Mouse (Mus musculus): ENCODE results near the gene Lce1a2. TPM values are rescaled to one million over a fixed set of nuclear protein-coding genes. Genes with fewer than 3 reads are reported as not detected.

Gene Lce1a2
- polyA plus RNA-seq, 1 experiment from 2014 or later = not detected

DNA sequence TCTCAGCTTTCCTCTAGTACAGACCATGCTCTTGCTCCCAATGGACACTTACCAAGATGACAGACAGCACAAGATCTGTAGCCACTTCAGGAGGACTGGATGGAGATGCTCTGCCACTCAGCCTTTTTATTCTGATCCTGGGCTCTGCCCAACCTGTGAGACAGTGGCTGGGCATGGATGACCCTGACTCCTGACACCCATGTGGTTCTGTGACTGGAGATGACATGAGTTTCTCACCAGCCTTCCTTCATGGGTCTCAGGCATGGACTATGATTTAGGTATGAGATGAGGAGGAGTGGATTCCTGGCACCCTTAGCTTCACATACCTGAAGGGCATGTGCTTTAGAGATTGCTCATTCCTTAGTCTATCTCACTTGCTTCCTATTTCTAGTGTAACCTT, 13.3 kb downstream of the Lce1a2 start, which contains the start of gene Lce1b:
Lce1b (minus strand) TSS at position 101 of the 400 bp plus-strand sequence.
- Histone ChIP-seq H3K4me1 (ENCODE audit: control insufficient read depth, insufficient read depth, low read length) (no peaks in the 10 kb centered on the region), H3K27ac (replicated peaks; ENCODE audit: low read depth, low read length) (no peak within 1 kb of the TSS), H3K9ac (replicated peaks; ENCODE audit: low read length) (no peak within 1 kb of the TSS), H3K9me3 (replicated peaks; ENCODE audit: control insufficient read depth, low read length) (no peaks in the 10 kb centered on the region), H3K4me2 (ENCODE audit: low read depth, low read length) (no peak within 1 kb of the TSS), H3K36me3 (replicated peaks; ENCODE audit: control insufficient read depth, insufficient read depth, low read depth, low read length) (no peaks in the 10 kb centered on the region), H3K4me3 (ENCODE audit: low read depth, low read length) (no peak within 1 kb of the TSS), H3K27me3 (ENCODE audit: control insufficient read depth, insufficient read depth, low read length) (no peaks in the 10 kb centered on the region)
- no peak for ATAC-seq (replicated peaks; ENCODE audit: insufficient number of reproducible peaks, low FRiP score, low TSS enrichment, low read depth)
- no peak for DNase-seq (ENCODE audit: low spot score)

DNA sequence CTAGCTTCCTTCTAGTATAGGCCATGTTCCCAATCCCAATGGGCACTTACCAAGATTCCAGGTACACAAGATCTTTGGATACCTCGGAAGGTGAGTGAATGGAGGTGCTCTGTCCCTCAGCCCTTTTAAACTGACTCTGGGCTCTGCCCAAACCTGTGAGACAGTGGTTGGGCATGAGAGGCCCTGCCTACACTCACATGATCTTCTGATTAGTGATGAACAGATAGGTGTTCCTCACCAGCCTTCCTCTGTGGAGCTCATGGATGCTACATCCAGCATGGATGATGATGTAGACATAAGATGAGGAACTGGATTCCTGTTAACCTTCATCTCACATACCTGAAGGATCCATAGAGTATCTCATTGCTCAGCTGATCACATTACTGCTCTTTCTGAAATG, 21.9 kb downstream of the Lce1a2 start, which contains the start of gene Lce1a1:
Lce1a1 (minus strand) TSS at position 101 of the 400 bp plus-strand sequence.
- Histone ChIP-seq H3K4me3 (ENCODE audit: low read depth, low read length) (no peak within 1 kb of the TSS), H3K4me1 (ENCODE audit: control insufficient read depth, insufficient read depth, low read length) (no peaks in the 10 kb centered on the region), H3K27ac (replicated peaks; ENCODE audit: low read depth, low read length) (no peak within 1 kb of the TSS), H3K36me3 (replicated peaks; ENCODE audit: control insufficient read depth, insufficient read depth, low read depth, low read length) (no peaks in the 10 kb centered on the region), H3K27me3 (ENCODE audit: control insufficient read depth, insufficient read depth, low read length) (no peaks in the 10 kb centered on the region), H3K9ac (replicated peaks; ENCODE audit: low read length) (no peak within 1 kb of the TSS), H3K4me2 (ENCODE audit: low read depth, low read length) (no peak within 1 kb of the TSS), H3K9me3 (replicated peaks; ENCODE audit: control insufficient read depth, low read length) (no peaks in the 10 kb centered on the region)
- DNase-seq (ENCODE audit: low spot score) = no peak
- WGBS = 76% methylated on average over 1 of the region's 1 CpGs
- no peak for ATAC-seq (replicated peaks; ENCODE audit: insufficient number of reproducible peaks, low FRiP score, low TSS enrichment, low read depth)

DNA sequence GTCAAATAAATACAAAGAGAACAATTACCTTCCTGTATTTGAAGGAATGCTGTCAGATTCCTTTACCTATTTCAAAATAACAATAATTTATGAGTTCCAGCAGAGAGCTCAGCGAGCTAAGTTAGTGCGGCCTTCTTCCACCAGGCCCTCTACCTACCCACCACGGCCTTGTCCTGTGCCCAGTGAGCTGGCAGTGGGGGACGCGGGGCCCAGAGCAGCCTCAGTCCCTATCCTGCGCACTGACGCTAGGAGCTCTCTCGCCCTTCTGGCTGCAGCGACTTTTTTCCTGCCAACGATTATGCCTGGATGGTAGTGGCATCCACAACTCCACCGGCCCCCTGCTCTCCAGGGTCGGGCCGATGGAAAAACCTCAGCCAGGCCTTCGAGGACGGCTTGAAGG, 30.3 kb downstream of the Lce1a2 start:
- DNase-seq (ENCODE audit: low spot score) (no peak), ATAC-seq (replicated peaks; ENCODE audit: insufficient number of reproducible peaks, low FRiP score, low TSS enrichment, low read depth) (no peak)
- Histone ChIP-seq H3K27me3 (ENCODE audit: control insufficient read depth, insufficient read depth, low read length) (no peaks in the 10 kb centered on the region), H3K27ac (replicated peaks; ENCODE audit: low read depth, low read length) (no peak overlapping the region), H3K36me3 (replicated peaks; ENCODE audit: control insufficient read depth, insufficient read depth, low read depth, low read length) (no peaks in the 10 kb centered on the region), H3K4me1 (ENCODE audit: control insufficient read depth, insufficient read depth, low read length) (no peaks in the 10 kb centered on the region), H3K4me3 (ENCODE audit: low read depth, low read length) (no peak overlapping the region), H3K9ac (replicated peaks; ENCODE audit: low read length) (no peak overlapping the region), H3K4me2 (ENCODE audit: low read depth, low read length) (no peak overlapping the region), H3K9me3 (replicated peaks; ENCODE audit: control insufficient read depth, low read length) (no peaks in the 10 kb centered on the region)
- 92% methylated on average over 15 of the region's 15 CpGs for WGBS

DNA sequence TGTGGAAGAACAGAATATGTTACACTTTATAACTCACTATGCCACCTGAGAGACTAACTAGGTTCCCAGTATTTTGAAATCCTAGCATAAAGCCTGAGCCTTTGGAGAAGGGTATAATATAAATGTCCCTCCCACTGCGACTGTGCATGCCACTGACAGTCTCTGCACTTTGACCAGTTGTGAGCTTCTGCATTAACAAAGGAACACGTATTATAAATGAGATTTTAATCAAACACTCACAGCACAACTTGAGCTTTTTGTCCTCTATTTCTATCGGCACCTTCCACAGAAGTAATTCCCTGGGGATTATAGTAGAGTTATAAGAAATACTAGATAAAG, 31.5 kb downstream of the Lce1a2 start:
- no peaks in the 10 kb centered on the region for H3K27me3 ChIP-seq (ENCODE audit: control insufficient read depth, insufficient read depth, low read length)
- no peaks in the 10 kb centered on the region for H3K4me1 ChIP-seq (ENCODE audit: control insufficient read depth, insufficient read depth, low read length)
- DNase-seq (ENCODE audit: low spot score) = no peak
- H3K4me3 ChIP-seq (ENCODE audit: low read depth, low read length) = no peak overlapping the region
- no peaks in the 10 kb centered on the region for H3K9me3 ChIP-seq (replicated peaks; ENCODE audit: control insufficient read depth, low read length)
- no peak for ATAC-seq (replicated peaks; ENCODE audit: insufficient number of reproducible peaks, low FRiP score, low TSS enrichment, low read depth)
- H3K9ac ChIP-seq (replicated peaks; ENCODE audit: low read length) = no peak overlapping the region
- H3K36me3 ChIP-seq (replicated peaks; ENCODE audit: control insufficient read depth, insufficient read depth, low read depth, low read length) = no peaks in the 10 kb centered on the region
- H3K27ac ChIP-seq (replicated peaks; ENCODE audit: low read depth, low read length) = no peak overlapping the region
- 81% methylated on average over 3 of the region's 3 CpGs for WGBS
- H3K4me2 ChIP-seq (ENCODE audit: low read depth, low read length) = no peak overlapping the region

DNA sequence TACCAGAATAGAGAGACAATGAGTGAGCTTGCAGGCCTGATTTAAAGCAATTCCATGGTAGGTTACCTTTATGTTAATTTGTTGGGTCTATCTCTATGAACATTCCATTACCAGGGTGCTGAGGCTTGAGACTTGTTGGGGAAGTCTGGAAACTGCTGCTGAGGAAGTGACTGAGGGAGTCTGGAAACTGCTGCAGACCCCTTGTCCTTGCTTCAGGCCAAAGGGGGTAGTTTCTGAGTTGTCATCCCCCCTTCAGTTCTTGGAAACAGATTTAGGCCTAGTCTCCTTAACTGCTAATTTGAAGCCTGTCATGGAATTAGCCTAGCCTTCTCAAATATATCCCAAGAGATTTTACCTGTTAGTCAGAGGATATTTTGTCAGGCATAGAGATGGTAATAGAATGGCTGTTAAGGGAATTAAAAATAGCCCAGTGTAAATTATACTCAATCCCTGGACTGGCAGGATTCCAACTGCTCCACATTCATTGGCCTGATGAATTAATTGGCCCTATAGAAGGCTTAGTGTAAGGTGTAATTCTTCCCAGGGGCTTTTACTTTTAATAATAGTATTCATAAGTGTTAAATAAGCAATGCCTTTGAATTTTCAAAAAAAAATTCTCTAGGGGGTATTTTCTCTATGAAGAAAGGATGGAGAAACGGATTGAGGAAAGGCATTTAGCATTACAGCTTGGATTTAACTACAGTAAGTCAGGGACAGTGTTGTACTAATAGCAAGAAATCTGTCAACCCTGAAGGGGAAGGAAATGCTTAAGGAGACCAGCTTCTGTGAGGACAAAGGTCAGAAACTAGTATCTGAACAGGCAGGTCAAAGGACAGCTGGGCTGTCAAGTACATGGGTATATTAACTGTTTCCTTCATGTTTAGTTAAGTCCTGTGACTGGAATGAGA, 32.1 kb downstream of the Lce1a2 start:
- WGBS = 42% methylated on average over 1 of the region's 1 CpGs
- Histone ChIP-seq H3K27ac (replicated peaks; ENCODE audit: low read depth, low read length) (no peak overlapping the region), H3K4me2 (ENCODE audit: low read depth, low read length) (no peak overlapping the region), H3K9ac (replicated peaks; ENCODE audit: low read length) (no peak overlapping the region), H3K36me3 (replicated peaks; ENCODE audit: control insufficient read depth, insufficient read depth, low read depth, low read length) (no peaks in the 10 kb centered on the region), H3K27me3 (ENCODE audit: control insufficient read depth, insufficient read depth, low read length) (no peaks in the 10 kb centered on the region), H3K4me1 (ENCODE audit: control insufficient read depth, insufficient read depth, low read length) (no peaks in the 10 kb centered on the region), H3K9me3 (replicated peaks; ENCODE audit: control insufficient read depth, low read length) (no peaks in the 10 kb centered on the region), H3K4me3 (ENCODE audit: low read depth, low read length) (no peak overlapping the region)
- no peak for DNase-seq (ENCODE audit: low spot score)
- no peak for ATAC-seq (replicated peaks; ENCODE audit: insufficient number of reproducible peaks, low FRiP score, low TSS enrichment, low read depth)

DNA sequence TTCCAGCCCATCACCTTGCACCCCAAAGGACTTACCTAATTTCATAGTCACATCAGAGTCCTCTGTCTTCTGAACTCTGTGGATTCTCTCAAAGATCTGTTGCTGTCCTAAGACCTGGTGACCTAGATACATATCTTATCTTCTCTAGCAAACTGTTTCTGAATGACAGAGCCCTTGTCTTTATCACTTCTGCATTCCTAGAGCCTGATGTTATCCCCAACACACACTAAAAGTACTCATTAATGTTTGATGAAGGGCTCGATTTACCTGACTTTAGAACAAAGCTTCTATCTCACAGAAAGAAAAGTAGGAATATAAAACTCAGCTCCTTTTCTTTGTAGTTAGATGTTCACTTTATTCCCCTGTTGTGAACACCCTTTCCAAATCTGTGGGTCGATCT, 48.6 kb downstream of the Lce1a2 start, which contains the start of gene Lce6a:
Lce6a (minus strand) TSS at position 101 of the 400 bp plus-strand sequence.
- no peak for ATAC-seq (replicated peaks; ENCODE audit: insufficient number of reproducible peaks, low FRiP score, low TSS enrichment, low read depth)
- no peak within 1 kb of the TSS for H3K9ac ChIP-seq (replicated peaks; ENCODE audit: low read length)
- no peaks in the 10 kb centered on the region for H3K9me3 ChIP-seq (replicated peaks; ENCODE audit: control insufficient read depth, low read length)
- no peak within 1 kb of the TSS for H3K4me2 ChIP-seq (ENCODE audit: low read depth, low read length)
- no peak within 1 kb of the TSS for H3K4me3 ChIP-seq (ENCODE audit: low read depth, low read length)
- 94% methylated on average over 2 of the region's 2 CpGs for WGBS
- H3K36me3 ChIP-seq (replicated peaks; ENCODE audit: control insufficient read depth, insufficient read depth, low read depth, low read length) = no peaks in the 10 kb centered on the region
- H3K4me1 ChIP-seq (ENCODE audit: control insufficient read depth, insufficient read depth, low read length) = no peaks in the 10 kb centered on the region
- no peak within 1 kb of the TSS for H3K27ac ChIP-seq (replicated peaks; ENCODE audit: low read depth, low read length)
- no peak for DNase-seq (ENCODE audit: low spot score)
- no peaks in the 10 kb centered on the region for H3K27me3 ChIP-seq (ENCODE audit: control insufficient read depth, insufficient read depth, low read length)

Other genes with a start within 250 kb of the Lce1a2 start
- gene Gm9774, start 240.9 kb downstream of the Lce1a2 start, polyA plus RNA-seq (2014; fragmentation: Nextera tagmentation; extraction: Ambion mirVana) = 5.4 and 6.7 TPM in 2 replicates
- not detected in 2 replicates for gene Sprr2k, start 237.7 kb downstream of the Lce1a2 start, polyA plus RNA-seq (2014; fragmentation: Nextera tagmentation; extraction: Ambion mirVana)
- not detected in 2 replicates for gene Sprr1b, start 231.5 kb downstream of the Lce1a2 start, polyA plus RNA-seq (2014; fragmentation: Nextera tagmentation; extraction: Ambion mirVana)
- not detected in 2 replicates for gene Sprr3, start 211.6 kb downstream of the Lce1a2 start, polyA plus RNA-seq (2014; fragmentation: Nextera tagmentation; extraction: Ambion mirVana)
- 0.36 TPM in 1 of 2 replicates, not detected in the other for gene Sprr1a, start 184.4 kb downstream of the Lce1a2 start, polyA plus RNA-seq (2014; fragmentation: Nextera tagmentation; extraction: Ambion mirVana)
- not detected in 2 replicates for gene Sprr4, start 169.8 kb downstream of the Lce1a2 start, polyA plus RNA-seq (2014; fragmentation: Nextera tagmentation; extraction: Ambion mirVana)
- gene 2310046K23Rik, start 135.8 kb downstream of the Lce1a2 start, polyA plus RNA-seq (2014; fragmentation: Nextera tagmentation; extraction: Ambion mirVana) = not detected in 2 replicates
- 0.17 TPM in 1 of 2 replicates, not detected in the other for gene Ivl, start 96.6 kb downstream of the Lce1a2 start, polyA plus RNA-seq (2014; fragmentation: Nextera tagmentation; extraction: Ambion mirVana)
- gene Smcp, start 81.3 kb downstream of the Lce1a2 start, polyA plus RNA-seq (2014; fragmentation: Nextera tagmentation; extraction: Ambion mirVana) = not detected in 2 replicates
- gene 2210017I01Rik, start 62.8 kb downstream of the Lce1a2 start, polyA plus RNA-seq (2014; fragmentation: Nextera tagmentation; extraction: Ambion mirVana) = not detected in 2 replicates
- not detected in 2 replicates for gene Lce6a, start 48.7 kb downstream of the Lce1a2 start, polyA plus RNA-seq (2014; fragmentation: Nextera tagmentation; extraction: Ambion mirVana)
- not detected in 2 replicates for gene Lce1a1, start 22.0 kb downstream of the Lce1a2 start, polyA plus RNA-seq (2014; fragmentation: Nextera tagmentation; extraction: Ambion mirVana)
- gene Lce1b, start 13.4 kb downstream of the Lce1a2 start, polyA plus RNA-seq (2014; fragmentation: Nextera tagmentation; extraction: Ambion mirVana) = not detected in 2 replicates
- gene Lce1c, start 8.9 kb upstream of the Lce1a2 start, polyA plus RNA-seq (2014; fragmentation: Nextera tagmentation; extraction: Ambion mirVana) = not detected in 2 replicates
- not detected in 2 replicates for gene Lce1d, start 16.9 kb upstream of the Lce1a2 start, polyA plus RNA-seq (2014; fragmentation: Nextera tagmentation; extraction: Ambion mirVana)
- gene Lce1e, start 38.8 kb upstream of the Lce1a2 start, polyA plus RNA-seq (2014; fragmentation: Nextera tagmentation; extraction: Ambion mirVana) = not detected in 2 replicates
- gene Lce1f, start 50.0 kb upstream of the Lce1a2 start, polyA plus RNA-seq (2014; fragmentation: Nextera tagmentation; extraction: Ambion mirVana) = not detected in 2 replicates
- not detected in 2 replicates for gene Gm38119, start 68.8 kb upstream of the Lce1a2 start, polyA plus RNA-seq (2014; fragmentation: Nextera tagmentation; extraction: Ambion mirVana)
- gene Lce1g, start 82.0 kb upstream of the Lce1a2 start, polyA plus RNA-seq (2014; fragmentation: Nextera tagmentation; extraction: Ambion mirVana) = not detected in 2 replicates
- not detected in 2 replicates for gene Lce1h, start 94.8 kb upstream of the Lce1a2 start, polyA plus RNA-seq (2014; fragmentation: Nextera tagmentation; extraction: Ambion mirVana)
- not detected in 2 replicates for gene Lce1i, start 108.6 kb upstream of the Lce1a2 start, polyA plus RNA-seq (2014; fragmentation: Nextera tagmentation; extraction: Ambion mirVana)
- gene Lce1j, start 120.2 kb upstream of the Lce1a2 start, polyA plus RNA-seq (2014; fragmentation: Nextera tagmentation; extraction: Ambion mirVana) = not detected in 2 replicates
- gene Lce1k, start 137.6 kb upstream of the Lce1a2 start, polyA plus RNA-seq (2014; fragmentation: Nextera tagmentation; extraction: Ambion mirVana) = not detected in 2 replicates
- not detected in 2 replicates for gene Kprp, start 156.9 kb upstream of the Lce1a2 start, polyA plus RNA-seq (2014; fragmentation: Nextera tagmentation; extraction: Ambion mirVana)
- gene Lce1l, start 181.0 kb upstream of the Lce1a2 start, polyA plus RNA-seq (2014; fragmentation: Nextera tagmentation; extraction: Ambion mirVana) = not detected in 2 replicates
- gene 2310050C09Rik, start 199.9 kb upstream of the Lce1a2 start, polyA plus RNA-seq (2014; fragmentation: Nextera tagmentation; extraction: Ambion mirVana) = not detected in 2 replicates

All from embryonic facial prominence, embryonic 11.5 days (tissue).